Mouse (Mus musculus): ENCODE results near the gene Vmn1r77.

GRCm38 (mm10) chr7:12040664-12041063 lies 4.1 kb downstream of the Vmn1r77 start:
- no peak for TF ChIP-seq POLR2A (IDR thresholded peaks at IDR 0.05; ENCODE audit: insufficient read depth, low read length)
- TF ChIP-seq CTCF (IDR thresholded peaks at IDR 0.05; ENCODE audit: low read depth, low read length): no peak
